Mouse (Mus musculus) Muller cell, postnatal 12 days (primary cell): ENCODE data around the gene Cyb5b.
"Not testable (repeated sequence)": the region's sequence is repeated elsewhere in the genome, so short reads cannot be mapped to it uniquely, and the experiment has no call there.

Experiments
- DNase-seq: peaks from one replicate; pipeline ENCODE4 v3.0.0-alpha.2; 2015; ENCODE audit errors: inconsistent ontology term

Cyb5b gene

DNA sequence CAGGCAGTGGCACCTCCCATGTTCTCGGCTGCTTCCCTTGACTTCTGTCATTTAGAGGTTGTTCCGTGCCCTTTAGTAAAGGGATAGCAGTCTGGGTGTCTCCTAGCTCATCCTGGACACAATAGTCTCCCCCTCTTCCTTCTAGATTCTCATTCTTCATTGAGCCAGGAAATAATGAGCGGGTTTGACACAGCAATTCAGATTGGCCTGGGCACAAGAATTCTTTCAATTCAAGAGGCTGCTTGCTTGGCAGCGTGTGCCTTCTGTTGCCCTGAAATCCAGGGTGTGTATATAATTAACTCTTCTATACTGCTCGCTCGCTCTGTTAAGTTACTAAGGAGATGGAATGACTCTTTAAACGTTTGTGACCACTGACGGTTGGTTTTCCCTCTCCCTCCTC is 21.7 kb downstream of the Cyb5b start:
- DNase-seq, result peak; percentile 90

GRCm38 (mm10) chr8:107172969-107173645 is 22.7 kb downstream of the Cyb5b start:
- DNase-seq, result no peak

- DNase-seq, result no peak
These were observed 30.7 kb downstream of the Cyb5b start for GRCm38 (mm10) chr8:107181122-107181521.

DNA sequence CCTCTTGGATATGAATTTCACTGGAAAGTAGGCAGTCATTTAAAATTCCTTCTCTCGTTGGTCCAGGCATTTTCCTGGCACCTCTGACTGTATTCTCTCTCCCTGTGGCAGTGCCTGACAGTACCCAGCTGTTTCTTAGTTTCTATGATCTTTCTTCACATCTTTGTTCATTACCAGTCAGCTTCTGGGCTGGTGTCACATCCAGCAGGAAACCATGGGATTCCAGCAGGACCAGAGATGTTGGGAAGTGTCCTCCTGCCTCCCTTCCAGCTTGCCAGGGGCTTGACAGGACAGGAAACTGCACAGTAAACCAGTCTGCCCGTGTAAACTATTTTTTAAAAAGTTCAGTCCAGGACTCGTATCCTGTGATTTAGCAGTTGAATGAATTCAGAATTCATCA is 34.6 kb downstream of the Cyb5b start:
- no peak for DNase-seq

DNA sequence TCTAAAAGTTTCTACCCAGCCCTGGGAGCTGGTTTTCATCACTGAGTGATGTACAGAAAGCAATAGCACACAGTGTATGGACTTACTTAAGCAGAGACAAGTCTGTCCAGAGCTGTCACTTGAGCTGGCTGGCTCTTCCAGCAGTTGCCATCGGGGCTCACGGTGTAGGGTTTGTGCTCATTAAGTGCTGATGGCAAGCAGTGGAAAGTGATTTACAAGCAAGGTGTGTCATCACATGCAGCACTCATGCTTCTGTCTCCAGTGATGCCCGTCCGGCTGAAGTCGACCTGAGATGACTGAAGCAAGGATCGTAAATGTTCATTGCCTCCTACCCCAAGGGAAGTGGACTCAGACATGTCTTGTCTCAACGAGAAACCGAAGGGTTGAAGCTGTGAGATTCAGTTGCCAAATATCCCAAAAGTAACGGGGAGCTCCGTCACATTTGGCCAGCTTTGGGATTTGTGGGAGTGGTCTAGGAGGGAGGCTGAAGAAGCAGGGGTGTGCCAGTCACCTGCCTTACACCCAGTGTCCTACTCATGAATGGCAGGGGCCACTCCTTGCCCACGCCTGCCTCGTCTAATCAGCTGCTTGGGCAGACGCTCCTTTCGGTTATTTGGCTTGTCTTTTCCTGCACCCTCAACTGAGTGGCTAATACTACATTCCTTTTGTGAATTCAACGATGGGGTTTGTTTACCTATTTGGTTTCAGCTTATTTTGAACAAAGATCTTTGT is 36.4 kb downstream of the Cyb5b start:
- peak; percentile 75 for DNase-seq

- peak; percentile 63 for DNase-seq
These were observed 37.2 kb downstream of the Cyb5b start for GRCm38 (mm10) chr8:107187631-107188030.

DNA sequence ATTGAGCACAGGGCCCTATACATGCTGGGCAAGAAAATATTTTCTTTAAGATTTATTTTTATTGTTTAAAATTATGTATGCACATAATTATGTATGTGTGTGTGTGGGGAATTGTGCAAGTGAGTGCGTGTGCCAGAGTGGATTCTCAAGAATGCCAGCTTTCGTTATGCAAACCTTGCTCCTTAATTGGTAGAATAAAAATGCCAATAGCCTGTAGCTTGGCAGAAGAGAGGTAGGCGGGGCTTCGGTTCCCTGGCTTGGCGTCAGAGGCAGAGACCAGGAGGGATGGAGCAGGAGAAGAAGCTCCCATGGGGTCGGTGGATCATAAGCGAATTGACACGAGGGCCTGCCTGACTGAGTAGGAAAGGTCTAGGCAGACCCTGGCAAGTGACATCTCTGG is 42.2 kb downstream of the Cyb5b start:
- DNase-seq, result peak; percentile 50

GRCm38 (mm10) chr8:107193331-107193730 is 42.9 kb downstream of the Cyb5b start:
- DNase-seq, result no peak

DNA sequence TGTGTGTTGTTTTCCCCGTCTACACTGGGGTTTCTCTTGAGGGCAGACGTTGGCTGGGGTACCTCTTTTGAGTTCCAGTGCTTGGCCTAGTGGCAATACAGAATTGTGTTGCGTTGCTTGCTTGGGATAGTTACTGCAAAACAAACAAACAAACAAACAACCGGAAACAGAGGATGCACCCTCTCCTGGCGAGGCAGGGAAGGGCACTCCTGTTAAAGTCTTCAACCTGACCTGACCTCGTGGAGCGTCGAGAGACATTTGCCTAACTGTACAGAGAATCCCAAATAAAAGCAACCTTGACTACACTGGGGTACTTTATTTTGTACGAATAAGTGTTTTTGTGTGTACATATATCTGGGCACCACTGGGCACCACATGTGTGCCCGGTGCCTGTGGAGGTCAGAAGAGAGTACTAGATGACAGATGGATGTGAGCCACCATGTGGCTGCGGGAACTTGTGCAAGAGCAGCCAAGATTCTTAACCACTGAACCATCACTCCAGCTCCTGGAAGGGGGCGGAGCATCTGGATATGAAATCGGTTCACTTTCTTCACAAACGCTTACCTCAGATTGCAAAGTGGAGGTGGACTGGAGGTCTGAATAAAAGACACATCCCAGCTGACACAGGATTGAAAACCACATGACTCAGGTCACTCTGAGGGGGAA is 44.5 kb downstream of the Cyb5b start:
- no peak for DNase-seq

DNA sequence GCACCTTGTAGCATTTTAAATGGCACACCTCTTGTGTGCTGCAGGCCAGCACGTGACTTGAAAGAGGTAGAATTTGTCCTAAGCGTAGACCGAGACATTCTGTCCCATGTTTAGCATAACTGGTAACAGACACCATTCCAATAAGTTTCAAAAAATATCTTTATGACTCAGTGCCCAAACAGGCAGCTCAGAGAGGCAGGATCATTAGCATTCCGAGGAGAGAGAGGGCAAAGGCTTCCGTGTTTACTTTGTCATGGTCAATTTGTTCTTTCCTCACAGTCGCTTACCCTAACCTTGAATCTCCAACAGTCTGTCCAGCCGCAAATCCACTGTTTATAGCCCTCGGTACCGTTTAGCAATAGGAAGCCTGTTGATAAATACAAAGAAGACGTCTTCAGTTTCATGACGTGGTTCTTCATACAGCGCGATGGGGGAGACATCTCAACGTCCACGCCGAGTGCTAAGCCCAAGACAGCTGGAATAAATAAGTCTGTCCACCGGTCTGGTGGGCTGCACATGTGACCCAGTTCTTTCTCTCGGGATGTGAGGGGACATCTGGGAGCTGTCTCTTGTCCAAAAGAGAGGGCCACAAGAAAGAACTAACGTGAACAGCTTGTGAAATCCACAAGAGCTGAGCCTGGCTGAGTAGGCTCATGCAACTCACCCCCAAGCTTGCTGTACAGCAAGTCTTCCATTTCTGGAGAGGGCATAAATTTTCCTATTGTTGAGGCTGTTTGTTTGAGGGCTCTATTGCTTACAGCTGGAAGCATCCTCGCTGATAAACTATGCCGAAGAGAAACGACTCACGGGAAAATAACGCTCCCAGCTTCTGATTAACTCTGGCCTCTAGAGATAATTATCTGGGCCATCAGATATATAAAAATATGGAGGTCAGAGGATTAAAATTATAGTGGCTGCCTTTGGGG is 47.7 kb downstream of the Cyb5b start:
- DNase-seq, result peak; percentile 50

DNA sequence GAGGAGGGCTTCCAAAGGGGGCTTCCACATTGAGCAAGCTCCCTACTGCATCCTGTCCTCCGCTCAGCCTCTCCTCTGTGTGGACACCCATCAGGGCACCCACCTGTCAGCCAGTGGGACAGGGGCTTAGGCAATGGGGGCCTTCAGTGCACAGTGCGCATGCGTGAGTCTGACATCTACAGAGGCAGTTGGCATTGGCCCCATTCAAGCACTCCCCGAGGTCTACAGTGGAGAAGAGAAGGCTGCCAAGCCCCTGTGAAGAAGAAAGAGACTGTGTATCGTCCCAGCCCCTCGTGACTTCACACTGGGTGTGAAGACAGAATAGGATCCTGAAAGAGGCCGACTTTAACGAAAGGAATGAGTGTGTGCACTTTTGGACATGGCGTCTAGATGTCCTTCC is 54.7 kb downstream of the Cyb5b start:
- no peak for DNase-seq

DNA sequence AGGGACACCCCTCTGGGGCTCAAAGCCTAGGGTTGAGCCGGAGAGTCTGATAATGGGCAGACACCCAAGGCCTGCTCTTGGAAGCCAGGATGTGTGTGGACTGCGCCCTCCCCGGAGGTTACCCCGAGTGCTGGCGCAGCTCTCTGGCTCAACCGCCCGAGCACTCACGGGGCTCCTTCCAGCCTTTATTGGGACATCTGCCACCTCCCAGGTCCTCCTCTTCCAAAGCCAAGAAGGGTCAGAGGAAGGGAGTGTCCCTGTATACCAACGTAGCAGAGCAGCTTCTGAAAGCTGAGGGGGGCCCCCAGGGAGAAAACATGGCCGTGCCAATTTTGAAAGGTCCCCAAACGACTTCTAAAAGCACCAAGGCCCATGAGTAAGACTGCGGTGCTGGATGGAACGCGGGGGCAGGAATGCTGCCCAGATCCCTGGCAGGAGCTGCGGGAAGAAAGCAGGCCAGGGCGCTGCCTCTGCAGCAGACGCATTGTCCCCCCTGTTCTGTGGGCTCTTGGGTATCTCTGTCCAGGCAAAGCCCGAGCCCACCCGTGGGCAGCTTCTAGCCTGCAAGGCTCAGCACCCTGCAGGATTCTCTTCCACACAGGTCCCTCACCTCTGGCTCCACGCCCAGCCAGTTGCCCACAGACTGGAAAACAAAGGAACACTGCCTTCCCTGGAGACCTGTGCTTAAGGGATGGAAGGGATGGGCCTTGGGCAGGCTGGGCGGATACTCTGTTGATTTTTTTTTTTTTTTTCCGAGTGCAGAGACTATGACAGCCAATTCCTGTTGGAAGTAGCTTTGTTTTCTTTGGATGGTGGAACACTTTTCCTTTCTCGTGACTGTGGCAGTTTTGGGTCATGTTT is 55.5 kb downstream of the Cyb5b start:
- DNase-seq, result peak; percentile 88

DNA sequence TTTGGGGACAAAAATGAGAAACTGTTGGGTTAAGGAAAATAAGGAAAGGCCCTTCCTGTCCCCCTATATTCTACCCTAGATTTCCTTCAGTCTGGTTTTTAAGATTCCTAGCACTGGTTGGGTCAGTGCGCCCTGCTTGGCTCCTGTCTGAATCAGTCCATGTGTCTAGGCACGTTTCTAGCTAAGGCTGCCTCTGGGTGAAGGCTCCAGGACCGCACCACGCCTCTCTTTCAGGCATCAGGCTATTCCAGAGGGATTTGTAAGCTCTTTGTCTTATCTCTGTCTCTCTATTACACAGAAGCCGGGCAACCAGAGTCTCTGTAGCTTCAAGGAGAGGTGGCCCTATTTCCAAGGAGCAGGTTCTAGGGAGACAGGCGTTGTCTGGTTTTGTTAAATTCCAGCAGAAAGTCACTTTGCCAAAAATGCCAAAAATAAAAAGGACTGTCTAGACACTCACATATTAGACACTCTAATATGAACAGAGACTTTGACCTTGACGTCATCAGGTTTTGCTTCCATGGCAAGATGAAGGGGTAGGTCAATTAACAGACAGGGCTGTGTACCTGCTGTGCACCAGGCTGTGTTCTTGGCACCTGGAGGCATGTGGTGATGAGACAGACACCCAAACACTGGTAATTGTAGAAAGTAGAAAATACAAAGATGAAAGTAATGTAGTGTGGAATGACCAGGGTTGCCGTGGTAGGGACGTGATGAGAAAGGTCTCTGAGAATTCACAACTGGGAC is 56.5 kb downstream of the Cyb5b start:
- peak; percentile 27 for DNase-seq

- DNase-seq, result peak; percentile 54
These were observed 58.7 kb downstream of the Cyb5b start for GRCm38 (mm10) chr8:107209185-107209584.

DNA sequence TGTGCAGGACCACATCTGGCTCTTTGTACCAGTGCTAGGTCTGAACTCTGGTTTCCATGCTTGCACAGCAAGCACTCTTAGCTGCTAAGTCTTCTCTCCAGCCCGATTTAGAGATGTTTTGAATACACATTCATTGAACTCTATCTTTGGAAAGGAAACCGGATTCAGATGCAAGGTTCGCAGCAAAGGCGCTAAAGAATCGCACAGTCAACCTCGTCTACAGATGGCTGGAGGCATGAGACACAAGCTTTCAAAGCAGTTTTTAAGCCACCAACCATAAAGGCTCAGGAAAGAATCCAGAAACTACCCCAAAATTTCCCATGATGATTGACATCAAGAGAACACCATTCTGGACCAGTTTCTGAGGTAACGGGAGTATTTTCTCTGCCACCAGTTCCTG is 61.6 kb downstream of the Cyb5b start:
- no peak for DNase-seq

- DNase-seq, result not testable (repeated sequence)
These were observed 66.8 kb downstream of the Cyb5b start for GRCm38 (mm10) chr8:107217230-107217629.

DNA sequence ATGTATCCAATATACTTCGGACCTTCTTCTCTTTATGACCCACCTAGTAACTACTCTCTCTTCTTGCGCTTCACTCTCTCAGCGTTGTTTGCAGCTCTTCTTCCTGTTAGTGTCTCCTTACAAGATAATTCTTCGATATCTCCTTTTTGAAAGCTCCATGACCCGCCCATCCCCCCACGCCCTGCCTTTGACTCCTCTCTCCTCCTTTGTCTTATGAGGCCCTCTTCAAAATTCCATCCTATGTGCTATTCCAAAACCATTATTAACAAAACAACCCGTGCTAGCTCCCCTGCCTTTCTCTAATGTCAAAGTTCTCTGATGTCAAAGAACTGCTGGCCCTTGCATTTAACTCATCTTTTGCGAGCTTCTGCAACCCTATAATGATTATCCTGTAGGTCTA is 67.7 kb downstream of the Cyb5b start:
- no peak for DNase-seq

DNA sequence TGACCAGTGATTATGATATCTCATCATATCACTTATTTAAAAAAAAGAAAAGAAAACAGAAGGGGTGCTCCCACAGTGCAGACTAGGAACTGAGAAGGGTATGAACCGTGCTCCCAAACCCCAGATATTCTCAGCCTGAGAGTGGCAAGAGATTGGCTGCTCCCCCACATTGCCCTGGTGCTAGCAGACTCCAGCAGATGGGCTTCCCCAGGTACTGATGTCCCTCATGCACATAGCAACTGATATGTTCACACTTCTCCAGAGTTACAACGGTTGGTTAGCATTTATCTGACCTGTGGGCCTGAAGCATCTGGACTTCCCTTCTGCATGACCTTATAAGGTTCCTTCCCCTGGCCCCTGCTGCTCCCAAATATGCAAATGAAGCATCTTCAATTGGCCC is 68.6 kb downstream of the Cyb5b start:
- DNase-seq, result no peak

- DNase-seq, result peak; percentile 9
These were observed 71.7 kb downstream of the Cyb5b start for GRCm38 (mm10) chr8:107221924-107222851.
